Mouse (Mus musculus) retina, postnatal 1 day (tissue): ENCODE measurements around the gene Gm29564.
"Not testable (repeated sequence)": the region's sequence is repeated elsewhere in the genome, so short reads cannot be mapped to it uniquely, and the experiment has no call there.

ENCODE experiments used
- DNase-seq: peaks from one replicate; pipeline ENCODE4 v3.0.0-alpha.2; 2012

Gene Gm29564

GRCm38 (mm10) chrY:78212693-78213092 is at the start of gene Gm29564:
TSS of gene Gm29564 (plus strand) at chrY:78212993.
- DNase-seq, result not testable (repeated sequence)
